Mouse (Mus musculus): ENCODE results near the gene Tox2.

DNA sequence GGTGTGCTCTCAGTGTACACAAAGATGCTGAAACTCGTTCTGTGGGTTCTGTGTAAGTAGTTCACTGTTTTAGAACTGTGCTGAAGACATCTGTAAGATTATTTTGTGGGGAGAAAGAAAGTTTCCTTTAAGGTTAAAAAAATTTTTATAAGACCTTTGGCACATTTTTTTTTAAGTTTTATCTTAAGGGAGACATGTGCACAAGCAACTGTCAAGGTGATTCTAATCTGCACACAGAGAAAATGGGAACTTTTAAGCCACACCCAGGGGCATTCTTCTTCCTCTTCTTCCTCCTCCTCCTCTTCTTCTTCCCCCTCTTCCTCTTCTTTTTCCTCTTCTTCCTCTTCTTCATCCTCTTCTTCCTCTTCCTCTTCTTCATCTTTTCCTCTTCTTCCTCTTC, 120.2 kb downstream of the Tox2 start:
- TF ChIP-seq CTCF (IDR thresholded peaks at IDR 0.05; ENCODE audit: extremely low read depth, insufficient read depth, low read length) (no peak), POLR2A (IDR thresholded peaks at IDR 0.05; ENCODE audit: extremely low read depth, insufficient read depth, low read length) (no peak)
